Mouse (Mus musculus) kidney, postnatal 0 days (tissue): ENCODE data around the gene Slc9b2. TPM values are rescaled to one million over a fixed set of nuclear protein-coding genes. Genes with fewer than 3 reads are reported as not detected.

Experiments used
- ATAC-seq: fragments of 200-750 bp; cut with Nextera tagmentation; replicated peaks from 2 replicates; pipeline ENCODE4 v1.8.0; 2017; ENCODE audit warnings: low read depth, moderate number of reproducible peaks, moderate TSS enrichment, moderate library complexity; ENCODE audit not compliant: low FRiP score
- DNase-seq: peaks from one replicate; pipeline ENCODE4 v3.0.0-alpha.2; 2016; ENCODE audit warnings: low spot score
- H3K27ac ChIP-seq: fragments of 300-500 bp; sonication (generic); 2 replicates; pipeline ENCODE4 v1.5.1; 2014; ENCODE audit warnings: mild to moderate bottlenecking
- H3K27me3 ChIP-seq: fragments of 300-500 bp; sonication (generic); 2 replicates; pipeline ENCODE4 v1.6.1; 2014; ENCODE audit warnings: low read length, mixed read lengths; ENCODE audit not compliant: insufficient read depth
- H3K36me3 ChIP-seq: fragments of 300-500 bp; sonication (generic); 2 replicates; pipeline ENCODE4 v1.6.1; 2014; ENCODE audit warnings: low read length, mixed read lengths; ENCODE audit not compliant: insufficient read depth
- H3K4me1 ChIP-seq: fragments of 300-500 bp; sonication (generic); replicated peaks from 2 replicates; pipeline ENCODE4 v1.6.1; 2014; ENCODE audit warnings: antibody characterized with exemption, low read length, mixed read lengths; ENCODE audit not compliant: insufficient read depth
- H3K4me2 ChIP-seq: fragments of 300-500 bp; sonication (generic); 2 replicates; pipeline ENCODE4 v1.6.1; 2014; ENCODE audit warnings: mild to moderate bottlenecking, low read length, moderate library complexity, mixed read lengths
- H3K4me3 ChIP-seq: fragments of 300-500 bp; sonication (generic); replicated peaks from 2 replicates; pipeline ENCODE4 v1.5.1; 2014; ENCODE audit warnings: low read depth, low read length
- H3K9ac ChIP-seq: fragments of 300-500 bp; sonication (generic); 2 replicates; pipeline ENCODE4 v1.6.1; 2014; ENCODE audit warnings: low read depth, low read length
- H3K9me3 ChIP-seq: fragments of 300-500 bp; sonication (generic); replicated peaks from 2 replicates; pipeline ENCODE4 v1.6.1; 2016; ENCODE audit warnings: low read length, inconsistent platforms, mixed read lengths
- CTCF ChIP-seq: IDR thresholded peaks from 2 replicates; pipeline ENCODE4 v1.5.1; 2016; ENCODE audit warnings: antibody characterized with exemption, low read depth, mild to moderate bottlenecking, moderate library complexity
- whole genome bisulfite sequencing: fragments of 180-500 bp; shearing (Covaris S2); extraction: QIAGEN DNeasy Blood & Tissue Kit; methylation state at CpG from one replicate; pipeline ENCODE4 v1.1.7; 2014; 5-methylcytosine and 5-hydroxymethylcytosine counted together
- polyA plus RNA-seq: library from polyadenylated mRNA; unstranded; fragments of >200 nt; fragmentation: Nextera tagmentation; extraction: Ambion mirVana; gene quantifications from 2 replicates; pipeline ENCODE4 v1.2.1, GENCODE M21; 2015

Gene Slc9b2
- polyA plus RNA-seq, 1 experiment from 2014 or later: 3.7 TPM

DNA sequence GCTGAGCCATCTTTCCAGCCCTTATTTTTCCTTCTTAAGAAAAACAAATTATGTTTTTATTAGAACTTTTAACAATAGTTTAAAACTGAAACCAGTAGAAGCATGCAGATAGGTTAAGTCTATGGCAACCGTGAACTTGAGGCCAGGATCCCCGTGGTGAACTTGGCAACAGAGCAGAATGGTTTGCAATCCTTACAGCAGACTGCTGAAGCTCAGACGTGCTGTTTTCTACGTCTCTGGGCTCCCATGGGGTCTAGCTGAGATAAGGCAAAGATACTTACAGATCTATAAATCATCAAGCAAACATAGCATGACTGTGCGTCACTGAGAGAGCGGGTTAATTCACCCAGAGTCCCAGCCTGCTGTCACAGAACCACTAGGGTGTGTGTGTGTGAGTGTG, 7.4 kb upstream of the Slc9b2 start:
- no peaks in the 10 kb centered on the region for H3K36me3 ChIP-seq
- no peaks in the 10 kb centered on the region for H3K9me3 ChIP-seq
- WGBS: 43% methylated on average over 6 of the region's 6 CpGs
- ATAC-seq (no peak), DNase-seq (no peak)
- H3K27me3 ChIP-seq: no peaks in the 10 kb centered on the region
- no peak overlapping the region for H3K4me2 ChIP-seq
- no peak overlapping the region for H3K9ac ChIP-seq
- H3K4me1 ChIP-seq: no peaks in the 10 kb centered on the region
- no peak overlapping the region for H3K4me3 ChIP-seq
- H3K27ac ChIP-seq: no peak overlapping the region
- TF ChIP-seq CTCF: no peak

DNA sequence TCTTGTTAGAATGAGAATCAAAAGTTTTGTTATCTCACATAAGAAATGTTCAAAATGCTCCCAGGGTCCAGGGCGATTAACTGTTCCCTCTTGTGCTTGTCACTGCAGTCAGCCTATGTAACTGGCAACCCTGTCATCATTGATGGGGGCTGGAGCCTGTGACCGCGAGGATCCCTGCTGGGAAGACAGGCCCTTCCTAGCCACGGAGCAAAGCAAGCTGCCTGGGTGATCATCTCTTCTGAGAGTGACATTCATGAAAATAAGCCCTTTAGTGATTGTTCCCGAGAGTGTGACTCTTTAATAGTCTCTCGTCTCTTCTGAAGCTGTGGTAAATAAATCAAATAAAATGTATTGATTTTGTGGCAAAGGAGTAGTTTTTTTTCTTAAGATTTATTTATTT, 3.4 kb upstream of the Slc9b2 start:
- H3K27ac ChIP-seq: no peak overlapping the region
- H3K4me1 ChIP-seq: no peaks in the 10 kb centered on the region
- DNase-seq (no peak), ATAC-seq (no peak)
- H3K27me3 ChIP-seq: no peaks in the 10 kb centered on the region
- no peaks in the 10 kb centered on the region for H3K36me3 ChIP-seq
- no peak overlapping the region for H3K4me2 ChIP-seq
- H3K4me3 ChIP-seq: no peak overlapping the region
- TF ChIP-seq CTCF: no peak
- H3K9me3 ChIP-seq: no peaks in the 10 kb centered on the region
- H3K9ac ChIP-seq: no peak overlapping the region
- 38% methylated on average over 6 of the region's 6 CpGs for WGBS

DNA sequence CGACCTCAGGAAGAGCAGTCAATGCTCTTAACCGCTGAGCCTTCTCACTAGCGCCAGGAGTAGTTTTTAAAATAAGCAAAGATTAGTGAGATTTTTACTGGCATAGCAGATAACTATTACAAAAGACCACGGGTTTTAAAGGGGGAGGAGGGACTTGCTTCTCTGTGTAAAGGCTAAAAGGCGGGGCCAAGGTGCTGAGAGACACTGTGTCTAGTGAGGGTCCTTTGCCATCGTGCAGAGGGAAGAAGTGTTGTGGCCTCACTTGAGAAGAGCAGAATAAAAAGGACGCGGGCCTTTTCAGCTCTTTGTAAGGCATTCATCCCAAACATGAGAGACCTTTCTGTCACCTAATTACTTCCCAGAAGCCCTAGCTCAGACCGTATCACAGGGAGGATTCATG, 2.9 kb upstream of the Slc9b2 start:
- ATAC-seq (no peak), DNase-seq (no peak)
- no peak for TF ChIP-seq CTCF
- WGBS: 30% methylated on average over 9 of the region's 9 CpGs
- Histone ChIP-seq H3K4me3 (no peak overlapping the region), H3K9ac (no peak overlapping the region), H3K4me2 (no peak overlapping the region), H3K27ac (no peak overlapping the region; the same call in 1 of the 2 replicates), H3K9me3 (no peaks in the 10 kb centered on the region), H3K4me1 (no peaks in the 10 kb centered on the region), H3K27me3 (no peaks in the 10 kb centered on the region), H3K36me3 (no peaks in the 10 kb centered on the region)

DNA sequence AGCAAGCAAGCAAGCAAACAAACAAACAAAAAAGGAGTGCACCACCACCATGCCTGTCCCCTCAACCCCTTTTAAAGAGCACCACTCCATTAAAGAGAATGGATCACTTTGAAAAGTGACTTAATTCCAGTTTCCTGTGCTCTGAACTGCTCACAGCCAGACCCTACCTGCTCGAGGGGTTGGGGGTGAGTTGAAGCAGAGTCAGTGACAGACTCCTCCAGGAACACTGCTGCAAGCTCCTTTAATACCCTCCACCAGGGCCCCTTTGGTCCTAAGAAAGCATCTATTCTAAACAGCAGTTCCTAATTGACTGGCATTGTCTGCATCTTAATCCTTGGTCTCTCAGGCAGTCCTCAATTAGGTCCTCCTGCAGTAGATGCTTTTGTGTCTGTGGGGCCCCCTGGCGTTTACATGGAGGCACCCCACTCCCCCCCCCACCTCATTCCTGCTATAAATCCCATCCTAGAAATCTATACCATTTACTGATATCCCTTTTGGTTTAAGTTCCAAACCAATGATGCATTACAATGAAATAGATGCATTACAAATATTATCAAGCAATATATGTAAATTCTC, 5.5 kb downstream of the Slc9b2 start:
- 41% methylated on average over 2 of the region's 2 CpGs for WGBS
- Histone ChIP-seq H3K4me3 (no peak overlapping the region), H3K9me3 (no peaks in the 10 kb centered on the region), H3K4me1 (no peaks in the 10 kb centered on the region), H3K4me2 (no peak overlapping the region), H3K9ac (no peak overlapping the region), H3K27ac (no peak overlapping the region), H3K36me3 (no peaks in the 10 kb centered on the region), H3K27me3 (no peaks in the 10 kb centered on the region)
- DNase-seq: no peak
- TF ChIP-seq CTCF: peak; percentile 14; the same call in 1 of the 2 replicates
- ATAC-seq: no peak

DNA sequence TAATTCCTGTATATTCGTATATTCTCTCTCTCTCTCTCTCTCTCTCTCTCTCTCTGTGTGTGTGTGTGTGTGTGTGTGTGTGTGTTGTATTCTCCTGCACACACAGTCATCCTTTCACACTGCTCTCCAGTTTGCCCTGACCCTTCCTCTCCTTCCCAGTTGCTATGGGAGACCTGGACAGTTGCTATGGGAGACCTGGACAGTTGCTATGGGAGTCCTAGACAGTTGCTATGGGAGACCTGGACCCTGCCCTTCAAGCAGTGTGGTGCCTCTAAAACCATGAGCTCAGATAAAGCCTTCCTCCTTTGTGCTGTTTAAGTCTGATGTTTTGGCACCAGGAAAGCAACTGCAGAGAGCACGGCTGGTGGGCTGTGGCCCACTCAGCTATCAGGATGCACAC, 6.2 kb downstream of the Slc9b2 start:
- no peak overlapping the region for H3K4me2 ChIP-seq
- no peaks in the 10 kb centered on the region for H3K4me1 ChIP-seq
- H3K9ac ChIP-seq: no peak overlapping the region
- ATAC-seq: no peak
- no peaks in the 10 kb centered on the region for H3K9me3 ChIP-seq
- WGBS: 83% methylated on average over 2 of the region's 2 CpGs
- H3K36me3 ChIP-seq: no peaks in the 10 kb centered on the region
- no peaks in the 10 kb centered on the region for H3K27me3 ChIP-seq
- H3K27ac ChIP-seq: no peak overlapping the region
- no peak for DNase-seq
- H3K4me3 ChIP-seq: no peak overlapping the region
- TF ChIP-seq CTCF: no peak

DNA sequence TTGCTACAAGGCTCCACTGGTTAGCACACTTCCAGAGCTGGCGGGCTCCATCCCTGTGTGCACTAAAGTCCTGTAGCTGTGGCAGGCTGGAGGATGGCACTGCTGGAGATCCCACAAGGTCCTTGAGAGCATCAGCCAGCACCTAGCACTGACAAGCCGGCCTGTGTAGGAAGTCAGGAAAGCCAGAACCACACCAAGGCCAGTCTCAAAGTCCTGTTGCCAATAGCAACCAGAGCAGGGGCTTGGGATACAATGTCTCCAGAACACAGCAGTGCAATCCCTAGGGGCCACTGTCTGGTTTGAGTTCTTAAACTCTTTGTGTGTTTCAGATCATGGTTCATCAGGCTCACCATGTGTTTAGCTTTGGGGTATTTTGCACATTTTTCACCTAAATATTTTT, 7.3 kb downstream of the Slc9b2 start:
- H3K36me3 ChIP-seq: no peaks in the 10 kb centered on the region
- no peak overlapping the region for H3K4me3 ChIP-seq
- WGBS: 75% methylated on average over 2 of the region's 2 CpGs
- ATAC-seq (no peak), DNase-seq (no peak)
- H3K27me3 ChIP-seq: no peaks in the 10 kb centered on the region
- no peaks in the 10 kb centered on the region for H3K4me1 ChIP-seq
- no peak overlapping the region for H3K4me2 ChIP-seq
- H3K9me3 ChIP-seq: no peaks in the 10 kb centered on the region
- H3K27ac ChIP-seq: no peak overlapping the region
- H3K9ac ChIP-seq: no peak overlapping the region
- TF ChIP-seq CTCF: no peak
